Mouse (Mus musculus): ENCODE data around the gene Nipsnap1.

DNA sequence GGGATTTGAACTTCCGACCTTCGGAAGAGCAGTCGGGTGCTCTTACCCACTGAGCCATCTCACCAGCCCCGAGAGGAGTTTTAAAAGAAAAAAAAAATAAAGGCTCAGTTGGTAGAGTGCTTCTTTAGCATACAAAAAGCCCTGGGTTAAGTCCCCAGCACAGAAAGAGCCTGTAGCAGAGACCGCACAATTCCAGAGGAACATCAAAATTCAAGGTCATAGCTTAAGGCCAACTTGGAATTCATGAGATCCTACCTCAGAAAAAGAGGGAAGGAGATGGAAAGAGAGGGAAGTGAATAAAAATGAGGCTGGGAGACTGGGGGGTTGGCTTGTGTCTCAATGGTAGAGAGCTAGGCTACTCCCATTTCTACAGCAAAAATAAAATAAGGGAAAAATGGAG lies 19.6 kb upstream of the Nipsnap1 start:
- TF ChIP-seq CTCF (conservative IDR thresholded peaks at IDR 0.05; ENCODE audit: insufficient read depth, insufficient read length, low read depth, low read length) (no peak), POLR2A (IDR thresholded peaks at IDR 0.05; ENCODE audit: low read depth, low read length) (no peak)
